Mouse (Mus musculus) retina, embryonic 14.5 days (tissue): ENCODE measurements around the gene Nxt1.

ENCODE experiments used
- DNase-seq: peaks from one replicate; pipeline ENCODE4 v3.0.0-alpha.2; 2015; ENCODE audit warnings: low spot score

Nxt1 gene

GRCm38 (mm10) chr2:148672199-148673096 lies at the start of gene Nxt1:
Nxt1 (plus strand) TSS chr2:148672601.
- DNase-seq: peak; percentile 98

- no peak for DNase-seq
These were observed 49.3 kb upstream of the Nxt1 start for GRCm38 (mm10) chr2:148623067-148623466.

GRCm38 (mm10) chr2:148624484-148624883 lies 47.9 kb upstream of the Nxt1 start:
- DNase-seq: no peak

GRCm38 (mm10) chr2:148627011-148627471 lies 45.4 kb upstream of the Nxt1 start:
- DNase-seq: no peak

- no peak for DNase-seq
These were observed 41.4 kb upstream of the Nxt1 start for GRCm38 (mm10) chr2:148631011-148631410.

- DNase-seq: no peak
These were observed 40.8 kb upstream of the Nxt1 start for GRCm38 (mm10) chr2:148631602-148632001.

- no peak for DNase-seq
These were observed 37.9 kb upstream of the Nxt1 start for GRCm38 (mm10) chr2:148634466-148634865.

- no peak for DNase-seq
These were observed 29.6 kb upstream of the Nxt1 start for GRCm38 (mm10) chr2:148642610-148643370.

- no peak for DNase-seq
These were observed 27.9 kb upstream of the Nxt1 start for GRCm38 (mm10) chr2:148644421-148645000.

- peak; percentile 18 for DNase-seq
These were observed 21.6 kb upstream of the Nxt1 start for GRCm38 (mm10) chr2:148650587-148651357.

- DNase-seq: peak; percentile 79
These were observed 17.4 kb upstream of the Nxt1 start for GRCm38 (mm10) chr2:148654961-148655360.

- DNase-seq: no peak
These were observed 8.9 kb upstream of the Nxt1 start for GRCm38 (mm10) chr2:148663458-148663857.

GRCm38 (mm10) chr2:148677801-148678200 lies 5.4 kb downstream of the Nxt1 start:
- DNase-seq: peak; percentile 80

- DNase-seq: peak; percentile 82
These were observed 6.9 kb downstream of the Nxt1 start for GRCm38 (mm10) chr2:148679346-148679745.

GRCm38 (mm10) chr2:148680775-148681291 lies 8.4 kb downstream of the Nxt1 start, which contains the start of gene Gzf1:
Gzf1 (plus strand) TSS chr2:148681023.
- DNase-seq: peak; percentile 99

GRCm38 (mm10) chr2:148681461-148681891 lies 9.1 kb downstream of the Nxt1 start:
- peak; percentile 74 for DNase-seq

- DNase-seq: no peak
These were observed 10.6 kb downstream of the Nxt1 start for GRCm38 (mm10) chr2:148683031-148683430.

- no peak for DNase-seq
These were observed 12.6 kb downstream of the Nxt1 start for GRCm38 (mm10) chr2:148684972-148685371.

GRCm38 (mm10) chr2:148685709-148686108 lies 13.3 kb downstream of the Nxt1 start:
- DNase-seq: no peak

- no peak for DNase-seq
These were observed 14.5 kb downstream of the Nxt1 start for GRCm38 (mm10) chr2:148686862-148687261.

- no peak for DNase-seq
These were observed 15.6 kb downstream of the Nxt1 start for GRCm38 (mm10) chr2:148687971-148688370.
